24 mouse cellular contexts compared by ENCODE assay signal in genomic region chr12:35640911-35641345, GRCm38 (mm10).
A peak's percentile ranks its signal among the peaks of the same experiment; 100 is the strongest.
DNase-seq lines count a peak whose midpoint lies in the region; ATAC-seq and TF ChIP-seq lines count a peak whose summit lies in the region.
"Had no signal": no experiment of that assay in that cellular context is flagged by ENCODE, and none has a peak within 500 bp of the region (broad histone marks: within the 10 kb centered on the region; RNA-seq: fewer than 3 reads in every experiment).

No protein-coding gene starts in this region.

- peak; percentile 67 for ATAC-seq in granulocyte monocyte progenitor cell, adult 5-6 weeks (replicated peaks; ENCODE audit: poor library complexity, severe bottlenecking)
- ATAC-seq in neutrophil, adult 5-6 weeks (ENCODE audit: extremely low read depth, insufficient number of reproducible peaks, low FRiP score, poor library complexity, severe bottlenecking), result peak; percentile 33; the same call in 1 of the 2 replicates
- ATAC-seq: forebrain, embryonic 16.5 days; hindbrain, postnatal 0 days had no signal

- H3K9ac ChIP-seq in ES-E14 (ENCODE audit: insufficient read depth, low read depth, low read length, poor library complexity, severe bottlenecking), result no peak overlapping the region
- H3K9ac ChIP-seq: embryonic facial prominence, embryonic 12.5 days; midbrain, embryonic 12.5 days; neural tube, embryonic 12.5 days had no signal

- H3K4me1 ChIP-seq in lung, adult 2 months (ENCODE audit: control insufficient read depth, insufficient read depth, low read length), result no peaks in the 10 kb centered on the region
- H3K4me1 ChIP-seq in ES-E14 (ENCODE audit: control insufficient read depth in 2 of 2, insufficient read depth in 2 of 2, low read length in 2 of 2, poor library complexity in 1 of 2), result peaks cover 8 to 11% of the 10 kb centered on the region in 2 experiments
- peaks cover 6% of the 10 kb centered on the region; the same call in 1 of the 2 replicates for H3K4me1 ChIP-seq in forebrain, embryonic 10.5 days
- H3K4me1 ChIP-seq: embryonic facial prominence, embryonic 12.5 days; hindbrain, embryonic 10.5 days; midbrain, embryonic 12.5 days; neural tube, embryonic 12.5 days had no signal

- no peak overlapping the region; the same call in 1 of the 2 replicates for H3K27ac ChIP-seq in ES-E14 (ENCODE audit: insufficient read depth, low read depth, low read length, poor library complexity, severe bottlenecking)
- no peak overlapping the region for H3K27ac ChIP-seq in forebrain, embryonic 10.5 days
- H3K27ac ChIP-seq: embryonic facial prominence, embryonic 12.5 days; hindbrain, embryonic 10.5 days; hindbrain, postnatal 0 days; midbrain, embryonic 12.5 days; neural tube, embryonic 12.5 days had no signal

- H3K4me3 ChIP-seq in lung, adult 2 months (replicated peaks; ENCODE audit: extremely low read depth, low read depth, low read length), result no peak overlapping the region
- H3K4me3 ChIP-seq in ES-E14 (ENCODE audit: insufficient read depth in 1 of 2, low read depth in 1 of 2, low read length in 2 of 2, poor library complexity in 1 of 2, severe bottlenecking in 1 of 2), result no peak overlapping the region
- no peak overlapping the region for H3K4me3 ChIP-seq in forebrain, embryonic 10.5 days
- H3K4me3 ChIP-seq: embryonic facial prominence, embryonic 12.5 days; hindbrain, embryonic 10.5 days; midbrain, embryonic 12.5 days; neural tube, embryonic 12.5 days had no signal

- DNase-seq in lung, postnatal 36 days, result peak; percentile 0
- no peak for DNase-seq in lung, adult 2 months
- DNase-seq in ES-E14 (ENCODE audit: low read depth, low spot score), result peak; percentile 4
- DNase-seq in ovary, postnatal 10 days (ENCODE audit: low spot score), result no peak
- DNase-seq in left cerebral cortex, postnatal 25 days (ENCODE audit: low spot score in 2 of 2), result no peak
- no peak for DNase-seq in forebrain, embryonic 10.5 days (ENCODE audit: extremely low spot score, low spot score)
- DNase-seq: adrenal gland, adult 8-10 months; cerebellum, adult 8-10 months; gastrocnemius, postnatal 25 days; kidney, adult 2 months; kidney, postnatal 10 days; layer of hippocampus, adult 9-11 months; lung, adult 18-20 months; lung, postnatal 4 days; thymus, postnatal 36 days had no signal

- H3K9me3 ChIP-seq in ES-E14 (ENCODE audit: control insufficient read depth, insufficient read depth, low read depth, low read length), result no peaks in the 10 kb centered on the region
- H3K9me3 ChIP-seq in forebrain, embryonic 10.5 days, result no peaks in the 10 kb centered on the region
- H3K9me3 ChIP-seq: embryonic facial prominence, embryonic 12.5 days; G1E; hindbrain, embryonic 10.5 days; midbrain, embryonic 12.5 days; neural tube, embryonic 12.5 days had no signal

- intact Hi-C loops in left cerebral cortex, postnatal 25 days (cut with DNase I), result no loop called here

- 62% methylated on average over 3 of the region's 3 CpGs for WGBS in lung, adult 2 months
- WGBS in forebrain, embryonic 10.5 days, result 67% methylated on average over 3 of the region's 3 CpGs

- no peak for TF ChIP-seq POLR2A in lung, adult 2 months (IDR thresholded peaks at IDR 0.05; ENCODE audit: borderline replicate concordance, extremely low read depth, low read depth, low read length)

- in situ Hi-C loops in ES-E14 (cut with MboI; ENCODE audit: low sequenced_read_pairs in 2 of 2, unreplicated experiment in 2 of 2), result no loop called here

- TF ChIP-seq CTCF in lung, adult 2 months (IDR thresholded peaks at IDR 0.05; ENCODE audit: insufficient read depth, low read length), result no peak

- no peaks in the 10 kb centered on the region for H3K36me3 ChIP-seq in ES-E14 (ENCODE audit: control insufficient read depth, insufficient read depth, low read length, poor library complexity, severe bottlenecking)
- no peaks in the 10 kb centered on the region for H3K36me3 ChIP-seq in forebrain, embryonic 10.5 days (replicated peaks)
- H3K36me3 ChIP-seq: embryonic facial prominence, embryonic 12.5 days; G1E; hindbrain, embryonic 10.5 days; midbrain, embryonic 12.5 days; neural tube, embryonic 12.5 days had no signal

- H3K27me3 ChIP-seq in forebrain, embryonic 10.5 days (ENCODE audit: poor library complexity, severe bottlenecking), result no peaks in the 10 kb centered on the region
- H3K27me3 ChIP-seq: embryonic facial prominence, embryonic 12.5 days; midbrain, embryonic 12.5 days; neural tube, embryonic 12.5 days had no signal

TF ChIP-seq in ES-E14, 5 proteins besides CTCF, POLR2A, EP300 and RAD21:
- TF ChIP-seq CHD2 (IDR thresholded peaks at IDR 0.05; ENCODE audit: low read depth, low read length), result no peak
- no peak for TF ChIP-seq ZNF384 (IDR thresholded peaks at IDR 0.05; ENCODE audit: low read depth, low read length)
- no peak for TF ChIP-seq MAFK (IDR thresholded peaks at IDR 0.05; ENCODE audit: insufficient read depth, low read depth, low read length)
- no peak for TF ChIP-seq HCFC1 (IDR thresholded peaks at IDR 0.05; ENCODE audit: borderline replicate concordance, insufficient read depth, low read length)
- no peak for TF ChIP-seq ZC3H11A (IDR thresholded peaks at IDR 0.05; ENCODE audit: borderline replicate concordance, low read depth, low read length)

Comparison
In these comparisons a context has a peak if more than half of its experiments do, and no peak if none do; other contexts are left out.
1. DNase-seq: peak in lung, postnatal 36 days (single experiment) and ES-E14 (single experiment); none in lung, adult 2 months (single experiment), ovary, postnatal 10 days (single experiment), left cerebral cortex, postnatal 25 days (0 of 2) and forebrain, embryonic 10.5 days (single experiment).